Mouse (Mus musculus) lung, postnatal 0 days (tissue): ENCODE data around the gene Josd2.

Source experiments
- CTCF ChIP-seq: IDR thresholded peaks from 2 replicates; pipeline ENCODE4 v1.5.1; 2016; ENCODE audit warnings: antibody characterized with exemption, mild to moderate bottlenecking
- EP300 ChIP-seq: IDR thresholded peaks from 2 replicates; pipeline ENCODE4 v1.6.1; 2016; ENCODE audit warnings: antibody characterized with exemption, mild to moderate bottlenecking, control low read depth

DNA sequence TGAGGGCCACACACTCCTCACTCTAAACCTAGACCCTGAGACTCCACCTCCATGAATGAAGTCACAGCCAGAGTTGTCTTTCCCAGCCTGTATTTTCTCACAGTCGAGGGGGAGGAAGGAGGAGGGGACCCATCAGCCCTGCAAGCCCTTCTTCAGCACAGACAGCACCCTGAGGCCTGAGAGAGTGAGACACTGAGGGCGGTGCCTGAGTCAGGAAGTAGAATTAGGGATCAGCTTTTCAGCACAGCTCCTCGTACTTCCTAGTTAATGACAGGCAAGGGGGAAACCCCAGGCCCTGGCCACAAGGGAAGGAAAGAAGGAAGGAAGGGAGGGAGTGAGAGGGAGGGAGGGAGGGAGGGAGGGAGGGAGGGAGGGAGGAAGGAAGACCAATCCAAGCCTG, 14.5 kb upstream of the Josd2 start:
- TF ChIP-seq CTCF (no peak), EP300 (no peak)
